7 mouse cellular contexts compared by ENCODE assay signal in genomic region chr10:81192968-81193501, GRCm38 (mm10). TPM values are rescaled to one million over a fixed set of nuclear protein-coding genes. Genes with fewer than 3 reads are reported as not detected.
DNase-seq lines count a peak whose midpoint lies in the region; ATAC-seq and TF ChIP-seq lines count a peak whose summit lies in the region.

No protein-coding gene starts in this region.

- H3K4me3 ChIP-seq in thymus, adult 2 months (ENCODE audit: control insufficient read depth, insufficient read depth, low read length): peak overlapping the region; percentile 38
- peak overlapping the region; percentile 63 for H3K4me3 ChIP-seq in embryonic facial prominence, embryonic 11.5 days (ENCODE audit: low read depth, low read length)
- H3K4me3 ChIP-seq in hindbrain, embryonic 13.5 days: peak overlapping the region; percentile 58
- H3K4me3 ChIP-seq in liver, embryonic 16.5 days (ENCODE audit: low read depth, low read length): peak overlapping the region; percentile 72
- H3K4me3 ChIP-seq in stomach, embryonic 15.5 days (replicated peaks): peak overlapping the region; percentile 53

- no peaks in the 10 kb centered on the region for H3K27me3 ChIP-seq in thymus, adult 2 months (ENCODE audit: control insufficient read depth, insufficient read depth, low read length)
- H3K27me3 ChIP-seq in embryonic facial prominence, embryonic 11.5 days (ENCODE audit: control insufficient read depth, insufficient read depth, low read length): peaks cover 20% of the 10 kb centered on the region
- H3K27me3 ChIP-seq in hindbrain, embryonic 13.5 days: peaks cover 40% of the 10 kb centered on the region
- H3K27me3 ChIP-seq in liver, embryonic 16.5 days (ENCODE audit: control insufficient read depth, insufficient read depth, low read depth, low read length): peaks cover 48% of the 10 kb centered on the region
- H3K27me3 ChIP-seq in stomach, embryonic 15.5 days (replicated peaks): peaks cover 24% of the 10 kb centered on the region

- no peaks in the 10 kb centered on the region for H3K36me3 ChIP-seq in thymus, adult 2 months (ENCODE audit: control insufficient read depth, insufficient read depth, low read length)
- H3K36me3 ChIP-seq in embryonic facial prominence, embryonic 11.5 days (replicated peaks; ENCODE audit: control insufficient read depth, insufficient read depth, low read depth, low read length): 0 out of 2 replicates have a peak, but pooled peaks cover 3% of the 10 kb centered on the region
- H3K36me3 ChIP-seq in hindbrain, embryonic 13.5 days: peaks cover 32% of the 10 kb centered on the region
- peaks cover 6% of the 10 kb centered on the region for H3K36me3 ChIP-seq in liver, embryonic 16.5 days (ENCODE audit: control insufficient read depth, insufficient read depth)
- peaks cover 20% of the 10 kb centered on the region; the same call in 1 of the 2 replicates for H3K36me3 ChIP-seq in stomach, embryonic 15.5 days

- peak overlapping the region; percentile 86 for H3K9ac ChIP-seq in embryonic facial prominence, embryonic 11.5 days (replicated peaks; ENCODE audit: low read length)
- H3K9ac ChIP-seq in hindbrain, embryonic 13.5 days: peak overlapping the region; percentile 79
- peak overlapping the region; percentile 73 for H3K9ac ChIP-seq in liver, embryonic 16.5 days (ENCODE audit: low read depth, low read length)
- H3K9ac ChIP-seq in stomach, embryonic 15.5 days: peak overlapping the region; percentile 26

- peaks cover 31% of the 10 kb centered on the region for H3K4me1 ChIP-seq in thymus, adult 2 months (replicated peaks; ENCODE audit: control insufficient read depth, insufficient read depth, low read length)
- H3K4me1 ChIP-seq in embryonic facial prominence, embryonic 11.5 days (ENCODE audit: control insufficient read depth, insufficient read depth, low read length): peaks cover 6% of the 10 kb centered on the region
- H3K4me1 ChIP-seq in hindbrain, embryonic 13.5 days (replicated peaks): peaks cover 28% of the 10 kb centered on the region
- peaks cover 34% of the 10 kb centered on the region for H3K4me1 ChIP-seq in liver, embryonic 16.5 days (ENCODE audit: control insufficient read depth, low read depth, low read length)
- peaks cover 37% of the 10 kb centered on the region for H3K4me1 ChIP-seq in stomach, embryonic 15.5 days

- peak; percentile 46 for ATAC-seq in embryonic facial prominence, embryonic 11.5 days (replicated peaks; ENCODE audit: insufficient number of reproducible peaks, low FRiP score, low TSS enrichment, low read depth)
- peak; percentile 45 for ATAC-seq in hindbrain, embryonic 13.5 days (ENCODE audit: low FRiP score)
- peak; percentile 2; the same call in 1 of the 2 replicates for ATAC-seq in liver, embryonic 16.5 days (ENCODE audit: low read depth)
- ATAC-seq in stomach, embryonic 15.5 days (ENCODE audit: insufficient read depth, low FRiP score, low read depth): no peak

- no peaks in the 10 kb centered on the region for H3K9me3 ChIP-seq in embryonic facial prominence, embryonic 11.5 days (replicated peaks; ENCODE audit: control insufficient read depth, low read length)
- H3K9me3 ChIP-seq in hindbrain, embryonic 13.5 days: no peaks in the 10 kb centered on the region
- H3K9me3 ChIP-seq in liver, embryonic 16.5 days (replicated peaks; ENCODE audit: control insufficient read depth, low read length): no peaks in the 10 kb centered on the region
- H3K9me3 ChIP-seq in stomach, embryonic 15.5 days: no peaks in the 10 kb centered on the region

- WGBS in thymus, adult 2 months: 4% methylated on average over 19 of the region's 19 CpGs
- 2% methylated on average over 19 of the region's 19 CpGs for WGBS in embryonic facial prominence, embryonic 11.5 days
- 2% methylated on average over 19 of the region's 19 CpGs for WGBS in hindbrain, embryonic 13.5 days
- 5% methylated on average over 19 of the region's 19 CpGs for WGBS in liver, embryonic 16.5 days (ENCODE audit: insufficient replicate concordance)
- 5% methylated on average over 19 of the region's 19 CpGs for WGBS in stomach, embryonic 15.5 days

- no peak for TF ChIP-seq CTCF in thymus, adult 2 months (IDR thresholded peaks at IDR 0.05; ENCODE audit: borderline replicate concordance, control insufficient read depth, extremely low read depth, insufficient read depth, low read length, poor library complexity)

- DNase-seq in thymus, adult 2 months: no peak
- DNase-seq in thymus, postnatal 0 days (ENCODE audit: low spot score): no peak
- DNase-seq in embryonic facial prominence, embryonic 11.5 days (ENCODE audit: low spot score): no peak
- no peak for DNase-seq in urinary bladder, postnatal 10 days (ENCODE audit: low spot score)

- peak overlapping the region; percentile 96 for H3K4me2 ChIP-seq in embryonic facial prominence, embryonic 11.5 days (ENCODE audit: low read depth, low read length)
- H3K4me2 ChIP-seq in hindbrain, embryonic 13.5 days: peak overlapping the region; percentile 92
- peak overlapping the region; percentile 91 for H3K4me2 ChIP-seq in liver, embryonic 16.5 days (ENCODE audit: low read depth, low read length)
- peak overlapping the region; percentile 97 for H3K4me2 ChIP-seq in stomach, embryonic 15.5 days

- H3K27ac ChIP-seq in thymus, adult 2 months (ENCODE audit: control insufficient read depth, insufficient read depth, low read length): 0 out of 2 replicates have a peak overlapping the region, but pooled peaks have one; percentile 2
- peak overlapping the region; percentile 81; the same call in 1 of the 2 replicates for H3K27ac ChIP-seq in embryonic facial prominence, embryonic 11.5 days (replicated peaks; ENCODE audit: low read depth, low read length)
- peak overlapping the region; percentile 98 for H3K27ac ChIP-seq in hindbrain, embryonic 13.5 days
- H3K27ac ChIP-seq in liver, embryonic 16.5 days (ENCODE audit: low read length): peak overlapping the region; percentile 84
- peak overlapping the region; percentile 89 for H3K27ac ChIP-seq in stomach, embryonic 15.5 days

- no peak for TF ChIP-seq POLR2A in thymus, adult 2 months (IDR thresholded peaks at IDR 0.05; ENCODE audit: control insufficient read depth, extremely low read depth, insufficient read depth, low read length, poor library complexity)

RNA-seq across cellular contexts. Expression of gene Nmrk2, which starts 8.8 kb away (rescaled TPM):
- polyA plus RNA-seq in thymus, adult 2 months (2012; rRNA removed): 0.12 TPM in 1 of 2 replicates, not detected in the other
- polyA plus RNA-seq in thymus, postnatal 0 days (2015; fragmentation: Nextera tagmentation; extraction: Ambion mirVana): 0.08 TPM in 1 of 2 replicates, not detected in the other
- polyA plus RNA-seq in embryonic facial prominence, embryonic 11.5 days (2014; fragmentation: Nextera tagmentation; extraction: Ambion mirVana): not detected in 2 replicates
- polyA plus RNA-seq in hindbrain, embryonic 13.5 days (2015; fragmentation: Nextera tagmentation; extraction: Ambion mirVana): 0.09 and 0.10 TPM in 2 replicates
- 0.05 TPM in 1 of 2 replicates, not detected in the other for polyA plus RNA-seq in liver, embryonic 16.5 days (2015; fragmentation: Nextera tagmentation; extraction: Ambion mirVana)
- polyA plus RNA-seq in stomach, embryonic 15.5 days (2015; fragmentation: Nextera tagmentation; extraction: Ambion mirVana): 0.18 and 0.26 TPM in 2 replicates

RNA-seq across cellular contexts. Expression of gene 4930442H23Rik, which starts 9.4 kb away (rescaled TPM):
- polyA plus RNA-seq in thymus, adult 2 months (2012; rRNA removed): not detected in 2 replicates
- not detected in 2 replicates for polyA plus RNA-seq in thymus, postnatal 0 days (2015; fragmentation: Nextera tagmentation; extraction: Ambion mirVana)
- not detected in 2 replicates for polyA plus RNA-seq in embryonic facial prominence, embryonic 11.5 days (2014; fragmentation: Nextera tagmentation; extraction: Ambion mirVana)
- 0.13 and 0.26 TPM in 2 replicates for polyA plus RNA-seq in hindbrain, embryonic 13.5 days (2015; fragmentation: Nextera tagmentation; extraction: Ambion mirVana)
- not detected in 2 replicates for polyA plus RNA-seq in liver, embryonic 16.5 days (2015; fragmentation: Nextera tagmentation; extraction: Ambion mirVana)
- 0.10 TPM in 1 of 2 replicates, not detected in the other for polyA plus RNA-seq in stomach, embryonic 15.5 days (2015; fragmentation: Nextera tagmentation; extraction: Ambion mirVana)

RNA-seq across cellular contexts. Expression of gene Dapk3, which starts 10.2 kb away (rescaled TPM):
- 95.9 and 103 TPM in 2 replicates for polyA plus RNA-seq in thymus, adult 2 months (2012; rRNA removed)
- polyA plus RNA-seq in thymus, postnatal 0 days (2015; fragmentation: Nextera tagmentation; extraction: Ambion mirVana): 47.8 and 54.1 TPM in 2 replicates
- 47.4 and 49.4 TPM in 2 replicates for polyA plus RNA-seq in embryonic facial prominence, embryonic 11.5 days (2014; fragmentation: Nextera tagmentation; extraction: Ambion mirVana)
- 59.1 and 61.7 TPM in 2 replicates for polyA plus RNA-seq in hindbrain, embryonic 13.5 days (2015; fragmentation: Nextera tagmentation; extraction: Ambion mirVana)
- 11.0 and 12.2 TPM in 2 replicates for polyA plus RNA-seq in liver, embryonic 16.5 days (2015; fragmentation: Nextera tagmentation; extraction: Ambion mirVana)
- polyA plus RNA-seq in stomach, embryonic 15.5 days (2015; fragmentation: Nextera tagmentation; extraction: Ambion mirVana): 61.9 and 65.4 TPM in 2 replicates

RNA-seq across cellular contexts. Expression of gene Eef2, which starts 16.6 kb away (rescaled TPM):
- polyA plus RNA-seq in thymus, adult 2 months (2012; rRNA removed): 2,100 and 2,369 TPM in 2 replicates
- 612 and 638 TPM in 2 replicates for polyA plus RNA-seq in thymus, postnatal 0 days (2015; fragmentation: Nextera tagmentation; extraction: Ambion mirVana)
- polyA plus RNA-seq in embryonic facial prominence, embryonic 11.5 days (2014; fragmentation: Nextera tagmentation; extraction: Ambion mirVana): 417 and 424 TPM in 2 replicates
- 561 and 576 TPM in 2 replicates for polyA plus RNA-seq in hindbrain, embryonic 13.5 days (2015; fragmentation: Nextera tagmentation; extraction: Ambion mirVana)
- 266 and 282 TPM in 2 replicates for polyA plus RNA-seq in liver, embryonic 16.5 days (2015; fragmentation: Nextera tagmentation; extraction: Ambion mirVana)
- 517 and 544 TPM in 2 replicates for polyA plus RNA-seq in stomach, embryonic 15.5 days (2015; fragmentation: Nextera tagmentation; extraction: Ambion mirVana)

RNA-seq across cellular contexts. Expression of gene Pias4, which starts 25.3 kb away (rescaled TPM):
- 67.6 and 72.9 TPM in 2 replicates for polyA plus RNA-seq in thymus, adult 2 months (2012; rRNA removed)
- 37.3 and 39.0 TPM in 2 replicates for polyA plus RNA-seq in thymus, postnatal 0 days (2015; fragmentation: Nextera tagmentation; extraction: Ambion mirVana)
- 36.1 and 46.5 TPM in 2 replicates for polyA plus RNA-seq in embryonic facial prominence, embryonic 11.5 days (2014; fragmentation: Nextera tagmentation; extraction: Ambion mirVana)
- polyA plus RNA-seq in hindbrain, embryonic 13.5 days (2015; fragmentation: Nextera tagmentation; extraction: Ambion mirVana): 58.4 and 62.3 TPM in 2 replicates
- polyA plus RNA-seq in liver, embryonic 16.5 days (2015; fragmentation: Nextera tagmentation; extraction: Ambion mirVana): 21.8 and 22.1 TPM in 2 replicates
- polyA plus RNA-seq in stomach, embryonic 15.5 days (2015; fragmentation: Nextera tagmentation; extraction: Ambion mirVana): 41.8 and 44.9 TPM in 2 replicates

Comparison
In these comparisons a context has a peak if more than half of its experiments do, and no peak if none do; other contexts are left out.
1. H3K27ac ChIP-seq: peak in every context shown above with its lines; median percentile 98 in hindbrain, embryonic 13.5 days; 89 in stomach, embryonic 15.5 days; 84 in liver, embryonic 16.5 days; 81 in embryonic facial prominence, embryonic 11.5 days; 2 in thymus, adult 2 months.
2. H3K9ac ChIP-seq: peak in every context shown above with its lines; median percentile 86 in embryonic facial prominence, embryonic 11.5 days; 79 in hindbrain, embryonic 13.5 days; 73 in liver, embryonic 16.5 days; 26 in stomach, embryonic 15.5 days.